Mouse (Mus musculus) hindbrain, embryonic 11.5 days (tissue): ENCODE results near the gene Gstm2. TPM values are rescaled to one million over a fixed set of nuclear protein-coding genes. Genes with fewer than 3 reads are reported as not detected.
"Not testable (repeated sequence)": the region's sequence is repeated elsewhere in the genome, so short reads cannot be mapped to it uniquely, and the experiment has no call there.

Experiments used
- ATAC-seq: fragments of 200-750 bp; cut with Nextera tagmentation; 2 replicates; pipeline ENCODE4 v1.8.0; 2017; ENCODE audit warnings: mild to moderate bottlenecking, moderate TSS enrichment, moderate library complexity; ENCODE audit not compliant: low FRiP score
- DNase-seq: peaks from one replicate; pipeline ENCODE4 v3.0.0-alpha.2; 2015; ENCODE audit warnings: low spot score
- H3K27ac ChIP-seq: fragments of 300-500 bp; sonication (generic); 2 replicates; pipeline ENCODE4 v1.5.1; 2014; ENCODE audit warnings: mild to moderate bottlenecking, low read depth, low read length
- H3K27me3 ChIP-seq: fragments of 300-500 bp; sonication (generic); 2 replicates; pipeline ENCODE4 v1.6.1; 2014; ENCODE audit warnings: mild to moderate bottlenecking, low read length, moderate library complexity, mixed read lengths; ENCODE audit not compliant: control insufficient read depth, insufficient read depth
- H3K36me3 ChIP-seq: fragments of 300-500 bp; sonication (generic); 2 replicates; pipeline ENCODE4 v1.6.1; 2014; ENCODE audit warnings: mild to moderate bottlenecking, low read length, moderate library complexity, mixed read lengths; ENCODE audit not compliant: control insufficient read depth, insufficient read depth
- H3K4me1 ChIP-seq: fragments of 300-500 bp; sonication (generic); replicated peaks from 2 replicates; pipeline ENCODE4 v1.6.1; 2014; ENCODE audit warnings: low read length, mixed read lengths; ENCODE audit not compliant: control insufficient read depth, insufficient read depth
- H3K4me2 ChIP-seq: fragments of 300-500 bp; sonication (generic); replicated peaks from 2 replicates; pipeline ENCODE4 v1.6.1; 2014; ENCODE audit warnings: mild to moderate bottlenecking, low read depth, low read length
- H3K4me3 ChIP-seq: fragments of 300-500 bp; sonication (generic); 2 replicates; pipeline ENCODE4 v1.5.1; 2014; ENCODE audit warnings: low read depth, low read length
- H3K9ac ChIP-seq: fragments of 300-500 bp; sonication (generic); 2 replicates; pipeline ENCODE4 v1.6.1; 2014; ENCODE audit warnings: low read depth, low read length
- H3K9me3 ChIP-seq: fragments of 300-500 bp; sonication (generic); 2 replicates; pipeline ENCODE4 v1.6.1; 2016; ENCODE audit warnings: low read length; ENCODE audit not compliant: control insufficient read depth
- WGBS: fragments of 180-500 bp; shearing (Covaris S2); extraction: QIAGEN DNeasy Blood & Tissue Kit; methylation state at CpG from one replicate; pipeline ENCODE4 v1.1.7; 2014; 5-methylcytosine and 5-hydroxymethylcytosine counted together
- polyA plus RNA-seq: library from polyadenylated mRNA; unstranded; fragments of >200 nt; fragmentation: Nextera tagmentation; extraction: Ambion mirVana; gene quantifications from 2 replicates; pipeline ENCODE4 v1.2.1, GENCODE M21; 2014

Gene Gstm2
- polyA plus RNA-seq, 1 experiment from 2014 or later = 23.1 TPM

DNA sequence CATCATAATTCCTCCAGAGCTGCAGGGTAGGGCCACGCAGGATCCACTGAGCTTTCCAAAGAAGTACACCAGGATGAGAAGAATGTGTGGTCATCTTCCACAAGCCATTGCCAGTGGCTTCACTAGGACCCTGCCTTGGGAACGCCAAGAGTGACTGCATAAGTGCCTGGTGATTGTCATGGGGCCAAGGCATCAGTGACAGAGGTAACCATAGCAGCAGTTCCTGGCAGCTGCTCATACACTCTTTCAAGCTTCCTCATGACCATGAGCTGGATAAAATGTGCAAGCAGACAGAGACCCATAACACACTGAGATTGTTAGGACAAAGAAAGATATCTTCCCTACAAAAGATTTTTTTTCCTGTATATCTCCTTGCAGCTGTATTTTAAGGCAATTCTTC is 24.0 kb upstream of the Gstm2 start:
- Histone ChIP-seq H3K9me3 (no peaks in the 10 kb centered on the region), H3K4me3 (no peak overlapping the region), H3K27me3 (no peaks in the 10 kb centered on the region), H3K4me2 (no peak overlapping the region), H3K36me3 (no peaks in the 10 kb centered on the region), H3K4me1 (no peaks in the 10 kb centered on the region), H3K27ac (no peak overlapping the region), H3K9ac (no peak overlapping the region)
- DNase-seq (no peak), ATAC-seq (no peak)
- 73% methylated on average over 2 of the region's 2 CpGs for WGBS

DNA sequence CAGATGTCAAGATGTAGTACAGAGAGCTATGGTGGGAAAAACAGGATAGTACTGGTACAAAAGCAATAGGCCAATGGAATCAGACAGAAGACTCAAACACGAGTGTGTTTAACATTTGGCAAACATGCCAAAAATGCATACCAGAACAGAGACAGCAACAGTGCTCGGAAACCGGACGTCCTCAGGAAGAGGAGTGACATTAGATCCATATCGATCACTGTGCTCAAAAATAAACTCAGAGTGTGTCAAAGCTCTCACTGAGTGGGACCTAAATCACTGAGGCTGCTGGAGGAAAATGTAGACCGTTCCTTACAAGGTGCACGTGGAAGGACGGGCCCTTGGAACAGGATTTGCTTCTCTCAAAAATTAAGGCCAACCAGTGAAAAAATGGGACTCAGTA is 15.8 kb upstream of the Gstm2 start:
- 87% methylated on average over 8 of the region's 8 CpGs for WGBS
- Histone ChIP-seq H3K36me3 (no peaks in the 10 kb centered on the region), H3K27me3 (no peaks in the 10 kb centered on the region), H3K9ac (no peak overlapping the region), H3K4me3 (no peak overlapping the region), H3K4me1 (no peaks in the 10 kb centered on the region), H3K4me2 (no peak overlapping the region), H3K9me3 (no peaks in the 10 kb centered on the region), H3K27ac (no peak overlapping the region)
- no peak for ATAC-seq
- no peak for DNase-seq

DNA sequence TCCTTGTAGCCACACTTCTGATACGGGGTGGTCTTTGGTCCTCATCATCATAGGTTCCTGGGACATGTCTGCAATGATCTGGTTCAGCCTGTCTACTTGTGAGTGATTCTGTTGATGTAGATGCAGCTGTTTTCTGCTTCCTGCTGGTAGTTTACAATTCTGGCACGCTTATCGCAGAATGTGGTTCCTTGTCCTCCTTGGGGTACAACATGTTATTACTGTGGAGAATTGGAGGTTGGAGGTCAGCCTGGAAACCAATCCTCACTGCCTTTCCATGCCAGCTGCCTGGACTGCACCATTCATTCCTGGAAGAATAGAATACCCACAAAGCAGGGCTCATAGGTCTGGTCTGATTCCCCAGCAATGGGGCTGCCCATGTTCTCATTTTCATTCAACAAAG is 13.2 kb upstream of the Gstm2 start:
- Histone ChIP-seq H3K27me3 (no peaks in the 10 kb centered on the region), H3K27ac (no peak overlapping the region), H3K9ac (no peak overlapping the region), H3K4me2 (no peak overlapping the region), H3K4me1 (no peaks in the 10 kb centered on the region), H3K4me3 (no peak overlapping the region), H3K36me3 (no peaks in the 10 kb centered on the region), H3K9me3 (no peaks in the 10 kb centered on the region)
- WGBS = 85% methylated on average over 3 of the region's 3 CpGs
- ATAC-seq (no peak), DNase-seq (no peak)

DNA sequence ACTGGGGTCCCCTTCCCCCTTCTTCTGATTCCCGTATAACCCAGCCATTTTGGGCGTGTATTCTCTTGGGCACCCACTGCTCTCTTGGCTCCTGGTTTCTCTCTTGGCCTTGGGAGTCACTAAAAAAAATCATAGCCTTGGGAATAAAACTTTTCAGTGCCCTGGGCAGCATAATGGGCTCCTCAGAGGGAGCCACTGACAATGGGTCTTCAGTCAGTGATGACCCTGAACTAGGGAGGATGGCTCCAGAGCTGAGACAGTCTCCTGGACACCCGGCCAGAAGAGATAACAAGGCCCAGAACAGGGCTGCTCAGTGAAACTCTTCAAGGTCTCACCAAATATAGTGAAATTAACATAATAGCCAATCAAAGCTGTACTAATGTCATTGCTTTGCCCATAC is 12.3 kb upstream of the Gstm2 start:
- ATAC-seq (no peak), DNase-seq (no peak)
- Histone ChIP-seq H3K4me2 (no peak overlapping the region), H3K9ac (no peak overlapping the region), H3K4me3 (no peak overlapping the region), H3K4me1 (no peaks in the 10 kb centered on the region), H3K27me3 (no peaks in the 10 kb centered on the region), H3K36me3 (no peaks in the 10 kb centered on the region), H3K27ac (no peak overlapping the region), H3K9me3 (no peaks in the 10 kb centered on the region)
- 86% methylated on average over 3 of the region's 3 CpGs for WGBS

DNA sequence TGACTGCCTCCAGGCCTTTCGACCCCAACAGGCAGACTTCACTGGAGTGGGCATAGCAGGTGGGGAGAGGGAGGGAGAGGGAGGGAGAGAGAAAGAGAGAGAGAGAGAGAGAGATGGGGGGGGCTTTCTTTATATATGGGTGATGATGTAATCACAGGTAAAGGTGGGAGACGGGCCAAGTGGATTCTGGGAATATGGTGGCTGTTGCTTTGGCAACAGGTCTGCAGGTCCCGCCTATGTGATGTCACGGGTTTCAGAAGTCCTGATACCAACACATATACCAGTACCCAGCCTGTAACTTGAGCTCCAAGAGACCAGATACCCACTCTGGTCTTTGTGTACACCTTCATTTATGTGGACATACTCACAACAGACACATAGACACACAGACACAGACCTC is 10.3 kb upstream of the Gstm2 start:
- Histone ChIP-seq H3K4me3 (no peak overlapping the region), H3K9ac (no peak overlapping the region), H3K4me1 (no peaks in the 10 kb centered on the region), H3K4me2 (no peak overlapping the region), H3K36me3 (no peaks in the 10 kb centered on the region), H3K27me3 (no peaks in the 10 kb centered on the region), H3K27ac (no peak overlapping the region), H3K9me3 (no peaks in the 10 kb centered on the region)
- 87% methylated on average over 4 of the region's 4 CpGs for WGBS
- DNase-seq (no peak), ATAC-seq (no peak)

DNA sequence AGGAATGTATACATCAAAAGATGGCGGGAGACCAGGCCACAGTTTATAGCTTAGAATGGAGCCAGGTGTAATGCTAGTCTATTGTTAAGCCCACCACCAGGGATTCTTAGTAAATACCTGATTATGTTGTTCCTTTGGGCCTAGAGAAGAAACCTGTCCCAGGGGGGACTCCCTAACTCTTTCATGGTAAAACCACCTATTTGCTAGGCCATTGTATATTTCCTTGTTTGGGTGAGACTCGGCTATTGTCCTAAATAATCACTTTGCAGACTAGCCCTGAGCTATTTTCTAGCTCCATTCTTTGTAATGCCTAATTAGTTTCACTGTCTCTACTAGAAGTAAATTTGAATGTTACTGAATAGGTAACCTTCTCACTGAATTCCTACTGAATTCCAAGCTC is 9.7 kb upstream of the Gstm2 start:
- not testable (repeated sequence) for H3K9me3 ChIP-seq, H3K27me3 ChIP-seq, H3K9ac ChIP-seq, H3K4me3 ChIP-seq, ATAC-seq, H3K4me1 ChIP-seq, H3K36me3 ChIP-seq, H3K4me2 ChIP-seq, DNase-seq, H3K27ac ChIP-seq
- 74% methylated on average over 2 of the region's 2 CpGs for WGBS

DNA sequence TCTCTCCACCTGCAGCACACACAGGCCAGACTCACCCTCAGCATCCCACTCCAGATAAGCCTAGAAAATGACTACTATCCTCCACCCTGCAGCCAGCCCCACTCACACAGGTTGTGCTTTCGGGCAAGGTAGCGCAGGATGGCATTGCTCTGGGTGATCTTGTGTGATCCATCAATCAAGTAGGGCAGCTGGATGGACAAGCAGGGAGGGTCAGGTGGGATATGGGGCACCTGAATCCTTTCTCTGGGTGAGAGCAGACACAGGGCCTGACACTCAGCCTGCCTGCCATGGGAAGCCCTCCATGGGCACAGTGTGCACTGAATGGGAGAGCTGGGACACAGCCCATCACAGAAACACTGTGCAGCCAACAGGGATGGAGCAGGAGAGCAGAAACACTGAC is 1.1 kb downstream of the Gstm2 start:
- 95% methylated on average over 2 of the region's 2 CpGs for WGBS
- not testable (repeated sequence) for H3K27me3 ChIP-seq, H3K4me2 ChIP-seq, H3K4me1 ChIP-seq, H3K27ac ChIP-seq, ATAC-seq, H3K9me3 ChIP-seq, H3K9ac ChIP-seq, H3K4me3 ChIP-seq, DNase-seq, H3K36me3 ChIP-seq

DNA sequence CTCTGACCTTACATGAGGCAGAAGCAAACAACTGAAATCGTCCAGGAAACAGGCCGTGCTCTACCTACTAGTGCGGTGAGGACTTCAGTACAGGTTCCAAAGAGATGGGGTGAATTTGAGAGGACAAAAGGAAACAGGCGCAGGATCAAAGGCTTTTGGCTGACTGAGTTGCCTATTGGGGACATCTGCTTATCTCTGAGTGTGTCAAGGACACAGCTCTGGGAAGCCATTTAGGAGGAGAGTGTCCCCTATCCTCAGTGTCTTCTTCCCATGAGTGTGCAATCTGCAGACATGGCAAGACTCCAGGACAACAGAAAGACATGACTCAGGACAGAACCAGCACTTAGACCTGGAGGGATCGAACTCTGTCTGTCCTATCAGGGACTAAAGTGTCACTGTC is 1.8 kb downstream of the Gstm2 start:
- no peak overlapping the region for H3K4me3 ChIP-seq
- H3K27me3 ChIP-seq = no peaks in the 10 kb centered on the region
- no peaks in the 10 kb centered on the region for H3K4me1 ChIP-seq
- no peak overlapping the region for H3K9ac ChIP-seq
- WGBS = 81% methylated on average over 5 of the region's 5 CpGs
- no peak for ATAC-seq
- DNase-seq = no peak
- no peaks in the 10 kb centered on the region for H3K9me3 ChIP-seq
- no peak overlapping the region for H3K27ac ChIP-seq
- H3K36me3 ChIP-seq = no peaks in the 10 kb centered on the region
- H3K4me2 ChIP-seq = no peak overlapping the region

DNA sequence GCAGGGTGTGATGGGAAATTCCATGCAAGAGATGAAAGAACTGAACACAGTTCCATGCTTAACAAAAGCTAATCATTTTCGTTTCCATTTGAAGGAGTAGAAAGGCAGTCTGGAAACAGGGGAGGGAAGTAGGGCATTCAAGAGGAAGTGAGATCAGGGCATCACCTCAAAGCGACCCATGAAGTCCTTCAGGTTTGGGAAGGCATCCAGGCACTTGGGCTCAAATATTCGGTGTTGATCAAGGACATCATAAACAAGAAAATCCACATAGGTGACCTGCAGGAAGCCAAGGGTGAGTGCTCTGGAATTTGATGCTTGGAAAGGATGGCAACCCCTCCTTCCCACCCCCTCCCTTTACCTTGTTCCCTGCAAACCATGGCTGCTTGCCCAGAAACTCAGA is 2.5 kb downstream of the Gstm2 start:
- 61% methylated on average over 3 of the region's 3 CpGs for WGBS
- no peak overlapping the region for H3K9ac ChIP-seq

More for the DNA sequence above, 2.5 kb downstream of the Gstm2 start:
- Histone ChIP-seq H3K4me1 (no peaks in the 10 kb centered on the region), H3K4me2 (no peak overlapping the region), H3K4me3 (no peak overlapping the region), H3K27ac (no peak overlapping the region), H3K27me3 (no peaks in the 10 kb centered on the region), H3K9me3 (no peaks in the 10 kb centered on the region), H3K36me3 (no peaks in the 10 kb centered on the region)
- no peak for ATAC-seq
- DNase-seq = no peak
